Mouse (Mus musculus) R1 (cell line): ENCODE results near the gene C87436.
A peak's percentile ranks its signal among the peaks of the same experiment; 100 is the strongest.

ENCODE experiments used
- DNase-seq: peaks from one replicate; pipeline ENCODE4 v3.0.0-alpha.2; 2018; ENCODE audit warnings: low read depth, low spot score

C87436 gene

GRCm38 (mm10) chr6:86438272-86439118 is at the start of gene C87436:
Gene C87436, plus strand, starts transcription at chr6:86438374.
- DNase-seq = peak; percentile 97

- DNase-seq = peak; percentile 28
Measured at GRCm38 (mm10) chr6:86388461-86388860, 49.7 kb upstream of the C87436 start.

GRCm38 (mm10) chr6:86391326-86391725 is 46.8 kb upstream of the C87436 start:
- DNase-seq = no peak

GRCm38 (mm10) chr6:86393187-86393586 is 45.0 kb upstream of the C87436 start:
- no peak for DNase-seq

GRCm38 (mm10) chr6:86394078-86394720 is 44.0 kb upstream of the C87436 start:
- DNase-seq = peak; percentile 32

GRCm38 (mm10) chr6:86395021-86395420 is 43.2 kb upstream of the C87436 start:
- DNase-seq = no peak

- DNase-seq = no peak
Measured at GRCm38 (mm10) chr6:86395969-86396368, 42.2 kb upstream of the C87436 start.

GRCm38 (mm10) chr6:86396581-86397256 is 41.5 kb upstream of the C87436 start, which contains the start of gene Pcyox1:
Gene Pcyox1, minus strand, starts transcription at chr6:86397154.
- DNase-seq = peak; percentile 92

- no peak for DNase-seq
Measured at GRCm38 (mm10) chr6:86397257-86397980, 40.8 kb upstream of the C87436 start.

- no peak for DNase-seq
Measured at GRCm38 (mm10) chr6:86398986-86399385, 39.2 kb upstream of the C87436 start.

GRCm38 (mm10) chr6:86399995-86400394 is 38.2 kb upstream of the C87436 start:
- DNase-seq = no peak

- peak; percentile 90 for DNase-seq
Measured at GRCm38 (mm10) chr6:86400972-86401371, 37.2 kb upstream of the C87436 start.

- no peak for DNase-seq
Measured at GRCm38 (mm10) chr6:86402681-86403607, 35.2 kb upstream of the C87436 start.

GRCm38 (mm10) chr6:86403728-86404099 is 34.5 kb upstream of the C87436 start:
- peak; percentile 84 for DNase-seq

GRCm38 (mm10) chr6:86404100-86404861 is 33.9 kb upstream of the C87436 start, which contains the start of gene Tia1:
Gene Tia1, plus strand, starts transcription at chr6:86404219.
- DNase-seq = peak; percentile 98

GRCm38 (mm10) chr6:86404996-86405395 is 33.2 kb upstream of the C87436 start:
- DNase-seq = peak; percentile 59

- DNase-seq = no peak
Measured at GRCm38 (mm10) chr6:86406306-86406705, 31.9 kb upstream of the C87436 start.

- DNase-seq = no peak
Measured at GRCm38 (mm10) chr6:86418711-86419110, 19.5 kb upstream of the C87436 start.

GRCm38 (mm10) chr6:86419239-86419638 is 18.9 kb upstream of the C87436 start:
- no peak for DNase-seq

- peak; percentile 86 for DNase-seq
Measured at GRCm38 (mm10) chr6:86420491-86420890, 17.7 kb upstream of the C87436 start.
